ENCODE assay signal across 13 mouse cellular contexts in genomic region chr10:67016615-67017278, GRCm38 (mm10).
DNase-seq lines count a peak whose midpoint lies in the region; ATAC-seq lines count a peak whose summit lies in the region.
"Had no signal": no experiment of that assay in that cellular context is flagged by ENCODE, and none has a peak within 500 bp of the region (broad histone marks: within the 10 kb centered on the region; RNA-seq: fewer than 3 reads in every experiment).

No protein-coding gene starts in this region.

- H3K9ac ChIP-seq in heart, embryonic 15.5 days = no peak overlapping the region
- no peak overlapping the region for H3K9ac ChIP-seq in stomach, embryonic 15.5 days
- H3K9ac ChIP-seq: liver, embryonic 12.5 days had no signal

- no peak overlapping the region for H3K4me2 ChIP-seq in heart, embryonic 15.5 days
- H3K4me2 ChIP-seq in stomach, embryonic 15.5 days = no peak overlapping the region
- H3K4me2 ChIP-seq: liver, embryonic 12.5 days had no signal

- 56% methylated on average over 4 of the region's 4 CpGs for WGBS in heart, embryonic 15.5 days
- WGBS in stomach, embryonic 15.5 days = 62% methylated on average over 4 of the region's 4 CpGs

- 0 out of 2 replicates have a peak overlapping the region, but pooled peaks have one; percentile 21 for H3K27ac ChIP-seq in heart, embryonic 15.5 days
- H3K27ac ChIP-seq in stomach, embryonic 15.5 days = no peak overlapping the region
- H3K27ac ChIP-seq: left cerebral cortex, adult 2 months; liver, embryonic 12.5 days had no signal

- no peaks in the 10 kb centered on the region for H3K9me3 ChIP-seq in heart, embryonic 15.5 days (replicated peaks)
- H3K9me3 ChIP-seq in stomach, embryonic 15.5 days = no peaks in the 10 kb centered on the region
- H3K9me3 ChIP-seq: liver, embryonic 12.5 days had no signal

- DNase-seq in embryo, embryonic 9.5 days (ENCODE audit: extremely low spot score) = peak; percentile 26
- DNase-seq in embryo, embryonic 10 days (ENCODE audit: low spot score) = no peak
- no peak for DNase-seq in heart, postnatal 25 days (ENCODE audit: low spot score)
- DNase-seq in retina, postnatal 1 day = peak; percentile 16
- DNase-seq in retina, embryonic 14.5 days (ENCODE audit: low spot score) = no peak
- no peak for DNase-seq in layer of hippocampus, adult 11-12 months (ENCODE audit: low spot score)
- DNase-seq: cerebellum, postnatal 25 days; lung, postnatal 36 days; thymus, postnatal 4 days had no signal

- intact Hi-C loops in heart, postnatal 25 days (cut with DNase I) = no loop called here

- H3K4me3 ChIP-seq in heart, embryonic 15.5 days = no peak overlapping the region
- H3K4me3 ChIP-seq in stomach, embryonic 15.5 days (replicated peaks) = no peak overlapping the region
- H3K4me3 ChIP-seq: left cerebral cortex, adult 2 months; liver, embryonic 12.5 days had no signal

- ATAC-seq in heart, embryonic 15.5 days (replicated peaks; ENCODE audit: insufficient number of reproducible peaks, insufficient read depth, low FRiP score, low read depth) = no peak
- peak; percentile 35; the same call in 1 of the 2 replicates for ATAC-seq in stomach, embryonic 15.5 days (ENCODE audit: insufficient read depth, low FRiP score, low read depth)
- ATAC-seq: liver, embryonic 12.5 days had no signal

- H3K4me1 ChIP-seq in heart, embryonic 15.5 days (replicated peaks) = peaks cover 14% of the 10 kb centered on the region
- 0 out of 2 replicates have a peak, but pooled peaks cover 3% of the 10 kb centered on the region for H3K4me1 ChIP-seq in stomach, embryonic 15.5 days

- H3K27me3 ChIP-seq in heart, embryonic 15.5 days = no peaks in the 10 kb centered on the region
- H3K27me3 ChIP-seq in stomach, embryonic 15.5 days (replicated peaks) = no peaks in the 10 kb centered on the region
- H3K27me3 ChIP-seq: liver, embryonic 12.5 days had no signal

- peaks cover 13% of the 10 kb centered on the region for H3K36me3 ChIP-seq in heart, embryonic 15.5 days
- peaks cover 2% of the 10 kb centered on the region; the same call in 1 of the 2 replicates for H3K36me3 ChIP-seq in stomach, embryonic 15.5 days

Comparison
In these comparisons a context has a peak if more than half of its experiments do, and no peak if none do; other contexts are left out.
1. DNase-seq: peak in embryo, embryonic 9.5 days (single experiment) and retina, postnatal 1 day (single experiment); none in embryo, embryonic 10 days (single experiment), heart, postnatal 25 days (single experiment), retina, embryonic 14.5 days (single experiment) and layer of hippocampus, adult 11-12 months (single experiment).